ENCODE assay signal across 9 mouse cellular contexts in genomic region chr1:135691417-135691815, GRCm38 (mm10). TPM values are rescaled to one million over a fixed set of nuclear protein-coding genes. Genes with fewer than 3 reads are reported as not detected.
DNase-seq lines count a peak whose midpoint lies in the region; ATAC-seq and TF ChIP-seq lines count a peak whose summit lies in the region.
"Had no signal": no experiment of that assay in that cellular context is flagged by ENCODE, and none has a peak within 500 bp of the region (broad histone marks: within the 10 kb centered on the region; RNA-seq: fewer than 3 reads in every experiment).

No protein-coding gene starts in this region.

- H3K4me3 ChIP-seq in lung, embryonic 15.5 days = no peak overlapping the region
- no peak overlapping the region for H3K4me3 ChIP-seq in bone marrow, adult 2 months (replicated peaks; ENCODE audit: control insufficient read depth, low read depth, low read length)
- H3K4me3 ChIP-seq in kidney, embryonic 14.5 days (ENCODE audit: low read length) = no peak overlapping the region
- no peak overlapping the region for H3K4me3 ChIP-seq in stomach, embryonic 14.5 days (ENCODE audit: low read depth, low read length)
- H3K4me3 ChIP-seq: hindbrain, embryonic 12.5 days had no signal

- no peaks in the 10 kb centered on the region for H3K36me3 ChIP-seq in lung, embryonic 15.5 days
- no peaks in the 10 kb centered on the region for H3K36me3 ChIP-seq in kidney, embryonic 14.5 days (ENCODE audit: control insufficient read depth, insufficient read depth, low read length)
- H3K36me3 ChIP-seq in stomach, embryonic 14.5 days (ENCODE audit: control insufficient read depth, insufficient read depth, low read length) = no peaks in the 10 kb centered on the region
- H3K36me3 ChIP-seq: hindbrain, embryonic 12.5 days had no signal

- no peak overlapping the region for H3K9ac ChIP-seq in lung, embryonic 15.5 days
- H3K9ac ChIP-seq in kidney, embryonic 14.5 days (ENCODE audit: low read depth, low read length) = no peak overlapping the region
- H3K9ac ChIP-seq in stomach, embryonic 14.5 days (replicated peaks; ENCODE audit: low read depth, low read length) = no peak overlapping the region
- H3K9ac ChIP-seq: hindbrain, embryonic 12.5 days had no signal

- DNase-seq in lung, postnatal 25 days (ENCODE audit: low spot score) = no peak
- DNase-seq in cerebellum, postnatal 36 days = no peak
- DNase-seq in urinary bladder, postnatal 4 days (ENCODE audit: low spot score in 2 of 2) = no peak
- DNase-seq: cerebellum, postnatal 10 days had no signal

- ATAC-seq in lung, embryonic 15.5 days (ENCODE audit: borderline replicate concordance, extremely low read depth, low FRiP score, low TSS enrichment) = no peak
- no peak for ATAC-seq in kidney, embryonic 14.5 days (ENCODE audit: low FRiP score, low TSS enrichment)
- no peak for ATAC-seq in stomach, embryonic 14.5 days (ENCODE audit: insufficient number of reproducible peaks, insufficient read depth, low FRiP score, low read depth)

- no peak overlapping the region for H3K4me2 ChIP-seq in lung, embryonic 15.5 days
- H3K4me2 ChIP-seq in kidney, embryonic 14.5 days (replicated peaks; ENCODE audit: low read depth, low read length) = 0 out of 2 replicates have a peak overlapping the region, but pooled peaks have one; percentile 8
- no peak overlapping the region for H3K4me2 ChIP-seq in stomach, embryonic 14.5 days (replicated peaks; ENCODE audit: low read depth, low read length)
- H3K4me2 ChIP-seq: hindbrain, embryonic 12.5 days had no signal

- 21% methylated on average over 10 of the region's 10 CpGs for WGBS in lung, embryonic 15.5 days
- WGBS in bone marrow, adult 2 months = 41% methylated on average over 10 of the region's 10 CpGs
- 12% methylated on average over 10 of the region's 10 CpGs for WGBS in kidney, embryonic 14.5 days
- WGBS in stomach, embryonic 14.5 days = 33% methylated on average over 10 of the region's 10 CpGs

- H3K9me3 ChIP-seq in lung, embryonic 15.5 days = no peaks in the 10 kb centered on the region
- no peaks in the 10 kb centered on the region for H3K9me3 ChIP-seq in kidney, embryonic 14.5 days (ENCODE audit: control insufficient read depth, low read length)
- H3K9me3 ChIP-seq in stomach, embryonic 14.5 days (ENCODE audit: control insufficient read depth, low read depth, low read length) = no peaks in the 10 kb centered on the region
- H3K9me3 ChIP-seq: hindbrain, embryonic 12.5 days had no signal

- TF ChIP-seq POLR2A in bone marrow, adult 2 months (IDR thresholded peaks at IDR 0.05; ENCODE audit: borderline replicate concordance, control insufficient read depth, low read depth, low read length) = no peak

- peaks cover 43% of the 10 kb centered on the region for H3K4me1 ChIP-seq in lung, embryonic 15.5 days
- H3K4me1 ChIP-seq in bone marrow, adult 2 months (ENCODE audit: control insufficient read depth, insufficient read depth, low read length) = no peaks in the 10 kb centered on the region
- peaks cover 15% of the 10 kb centered on the region for H3K4me1 ChIP-seq in kidney, embryonic 14.5 days (ENCODE audit: control insufficient read depth, insufficient read depth, low read length)
- H3K4me1 ChIP-seq in stomach, embryonic 14.5 days (ENCODE audit: control insufficient read depth, insufficient read depth, low read length) = peaks cover 22% of the 10 kb centered on the region

- no peak for TF ChIP-seq CTCF in bone marrow, adult 2 months (IDR thresholded peaks at IDR 0.05; ENCODE audit: control insufficient read depth, insufficient read depth, low read length)

- 0 out of 2 replicates have a peak overlapping the region, but pooled peaks have one; percentile 8 for H3K27ac ChIP-seq in lung, embryonic 15.5 days
- H3K27ac ChIP-seq in bone marrow, adult 2 months (ENCODE audit: control insufficient read depth, insufficient read depth, low read depth, low read length, poor library complexity) = 0 out of 2 replicates have a peak overlapping the region, but pooled peaks have one; percentile 15
- H3K27ac ChIP-seq in kidney, embryonic 14.5 days (ENCODE audit: low read depth, low read length) = no peak overlapping the region
- H3K27ac ChIP-seq in stomach, embryonic 14.5 days (ENCODE audit: low read length) = peak overlapping the region; percentile 44; the same call in 1 of the 2 replicates
- H3K27ac ChIP-seq: hindbrain, embryonic 12.5 days had no signal

- no peaks in the 10 kb centered on the region for H3K27me3 ChIP-seq in lung, embryonic 15.5 days
- H3K27me3 ChIP-seq in kidney, embryonic 14.5 days (ENCODE audit: control insufficient read depth, insufficient read depth, low read length) = no peaks in the 10 kb centered on the region
- no peaks in the 10 kb centered on the region for H3K27me3 ChIP-seq in stomach, embryonic 14.5 days (ENCODE audit: control insufficient read depth, insufficient read depth, low read length)

RNA-seq across cellular contexts. Expression of gene Csrp1, which starts 28.4 kb away (rescaled TPM):
- polyA plus RNA-seq in lung, embryonic 15.5 days (2015; fragmentation: Nextera tagmentation; extraction: Ambion mirVana) = 275 and 280 TPM in 2 replicates
- 61.5 and 109 TPM in 2 replicates for polyA plus RNA-seq in bone marrow, adult 2 months (2011; ENCODE audit: insufficient read depth, insufficient read length, low replicate concordance, missing spikeins)
- polyA plus RNA-seq in kidney, embryonic 14.5 days (2014; fragmentation: Nextera tagmentation; extraction: Ambion mirVana) = 109 and 114 TPM in 2 replicates
- polyA plus RNA-seq in stomach, embryonic 14.5 days (2014; fragmentation: Nextera tagmentation; extraction: Ambion mirVana) = 232 and 265 TPM in 2 replicates
